Mouse (Mus musculus) embryo, embryonic 10 days (tissue): ENCODE data around the gene Prc1.

Experiments
- DNase-seq: peaks from one replicate; pipeline ENCODE4 v3.0.0-alpha.2; 2015; ENCODE audit warnings: low spot score

Prc1 gene

GRCm38 (mm10) chr7:80336932-80337331 lies 42.7 kb downstream of the Prc1 start:
- DNase-seq: no peak

DNA sequence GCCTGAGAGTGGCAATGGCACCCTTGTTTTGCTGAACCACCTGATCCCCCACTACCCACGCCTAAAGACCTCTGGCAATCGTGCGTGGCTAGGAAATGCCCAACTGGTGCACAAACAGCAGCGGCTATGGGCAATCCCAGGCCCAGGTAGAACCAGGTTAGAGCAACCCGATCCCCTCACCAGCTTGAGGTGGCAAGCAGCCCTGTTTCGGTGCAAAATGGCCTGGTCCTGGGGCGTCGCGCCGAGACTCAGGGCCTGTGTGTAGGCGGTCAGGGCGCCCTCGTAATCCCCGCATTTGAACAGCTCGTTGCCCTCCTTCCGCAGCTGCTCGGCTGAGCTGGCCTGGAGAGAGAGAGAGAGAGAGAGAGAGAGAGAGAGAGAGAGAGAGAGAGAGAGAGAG lies 45.1 kb downstream of the Prc1 start:
- peak; percentile 44 for DNase-seq

DNA sequence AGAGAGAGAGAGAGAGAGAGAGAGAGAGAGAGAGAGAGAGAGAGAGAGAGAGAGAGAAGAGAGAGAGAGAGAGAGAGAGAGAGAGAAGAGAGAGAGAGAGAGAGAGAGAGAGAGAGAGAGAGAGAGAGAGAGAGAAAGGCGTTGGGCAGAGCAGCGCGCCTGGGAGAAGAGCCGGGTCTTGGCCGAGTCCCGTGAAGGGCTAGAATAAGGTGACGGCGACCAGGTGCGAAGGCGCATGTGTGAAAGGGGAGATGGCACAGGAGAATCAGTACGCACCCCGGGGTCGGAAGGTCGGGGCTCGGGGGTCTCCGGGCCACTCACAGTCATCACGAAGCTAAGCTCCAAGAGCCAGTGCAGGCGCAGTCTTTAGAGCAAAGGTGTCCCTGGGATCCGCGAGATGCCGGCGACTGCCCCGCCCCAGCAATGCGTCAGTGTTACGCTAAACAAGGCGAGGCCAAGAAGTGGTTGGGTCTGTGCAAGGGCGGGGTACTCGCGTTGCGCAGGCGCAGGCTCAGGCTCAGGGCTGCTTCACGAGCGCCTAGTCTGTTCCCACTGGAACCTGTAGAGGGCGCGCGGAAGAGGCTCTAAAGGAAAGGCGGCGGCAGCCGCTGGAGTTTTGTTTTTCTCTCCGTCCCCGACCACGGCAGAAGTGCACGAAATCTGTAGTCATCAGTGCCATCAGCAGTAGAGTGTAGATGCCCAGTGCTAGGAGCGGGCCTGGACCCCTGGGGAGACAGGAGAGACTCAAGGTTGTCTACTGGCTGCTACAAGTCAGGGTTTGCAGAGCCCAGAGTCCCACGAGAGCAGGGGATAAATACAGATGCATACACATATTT lies 45.8 kb downstream of the Prc1 start:
- DNase-seq: peak; percentile 98

GRCm38 (mm10) chr7:80340793-80341192 lies 46.5 kb downstream of the Prc1 start, which contains the start of gene Unc45a:
Gene Unc45a (minus strand): TSS chr7:80341005.
- peak; percentile 81 for DNase-seq

DNA sequence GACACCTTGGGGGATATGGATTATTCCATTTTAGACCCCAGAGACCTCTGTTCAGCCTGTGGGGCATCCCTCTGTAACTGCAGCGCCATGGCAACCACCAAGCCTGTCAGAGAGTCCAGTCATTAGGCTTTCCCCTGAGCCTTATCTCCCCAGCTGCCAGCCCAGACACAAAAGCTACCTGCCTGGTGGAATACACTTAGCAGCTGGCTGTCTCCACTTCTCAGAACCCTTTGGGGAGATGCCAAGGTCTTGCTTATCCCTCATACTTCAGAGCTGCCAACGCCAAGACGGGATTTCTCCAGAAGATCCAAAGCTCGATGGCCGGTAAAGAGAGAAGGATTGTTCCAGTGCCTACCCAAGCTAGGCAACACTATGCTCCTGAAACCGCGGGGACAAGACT lies 47.5 kb downstream of the Prc1 start:
- DNase-seq: no peak

- DNase-seq: peak; percentile 91
Observed at GRCm38 (mm10) chr7:80342858-80343257, 48.6 kb downstream of the Prc1 start, which contains the start of gene Hddc3. Gene Hddc3 (plus strand): TSS chr7:80343104.

- DNase-seq: no peak
Observed at GRCm38 (mm10) chr7:80343270-80344018, 49.2 kb downstream of the Prc1 start.

DNA sequence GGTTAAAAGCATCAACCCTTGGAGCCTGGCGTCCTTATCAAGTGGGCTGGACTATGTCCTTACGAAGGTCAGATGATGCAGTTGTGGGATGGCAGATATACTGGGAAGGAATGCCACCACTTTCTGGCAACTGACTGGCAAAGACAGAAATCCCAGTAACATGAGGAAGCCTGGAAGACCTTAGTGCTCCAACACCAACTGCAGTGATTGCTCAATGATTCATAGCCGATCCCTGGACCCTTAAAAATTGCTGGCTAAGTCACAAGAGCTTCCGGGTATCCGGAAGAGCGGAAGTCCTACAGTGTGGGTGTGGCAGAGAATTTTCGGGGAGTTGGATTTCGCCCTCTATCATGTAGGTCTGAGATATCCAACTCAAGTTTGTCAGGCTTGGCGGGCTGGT lies 51.9 kb downstream of the Prc1 start:
- DNase-seq: no peak

DNA sequence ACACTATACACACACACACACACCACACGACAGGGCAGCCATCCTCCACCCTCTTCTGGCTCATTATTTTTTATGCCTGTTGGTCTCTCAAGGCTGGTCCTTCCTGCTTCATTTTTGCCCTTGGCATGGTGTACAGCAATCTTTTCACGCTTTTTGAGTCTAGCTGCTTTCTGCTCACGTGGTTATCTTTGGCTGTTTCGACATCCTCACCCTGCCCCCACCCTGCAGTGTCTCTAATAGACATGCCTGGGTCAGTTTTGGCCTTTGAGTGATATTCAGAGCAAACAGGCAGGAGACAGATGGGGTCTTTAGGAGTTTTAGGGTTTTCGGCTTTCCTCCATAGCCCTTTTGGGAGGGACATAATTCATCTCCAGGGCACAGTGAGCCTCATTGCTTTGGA lies 52.6 kb downstream of the Prc1 start:
- no peak for DNase-seq

- DNase-seq: no peak
Observed at GRCm38 (mm10) chr7:80347670-80348586, 53.7 kb downstream of the Prc1 start.

DNA sequence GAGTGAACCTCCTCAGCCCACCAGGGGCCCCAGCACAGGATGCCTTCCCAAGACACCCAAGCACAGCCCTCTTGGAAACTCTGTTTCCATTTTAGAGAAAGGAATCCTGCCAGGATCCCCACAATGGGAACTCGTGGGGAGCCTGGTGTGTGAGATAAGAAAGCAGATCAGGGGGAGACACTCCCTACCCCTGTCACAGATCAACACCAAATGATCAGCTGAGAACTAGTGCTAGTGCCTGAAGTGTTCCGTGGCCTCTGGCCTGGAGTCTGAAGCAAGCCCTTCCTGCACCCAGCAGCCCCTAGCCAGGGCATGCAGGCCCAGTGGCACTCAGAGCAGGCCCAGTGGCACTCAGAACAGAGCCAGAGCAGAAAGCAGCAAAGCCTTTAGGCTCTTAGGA lies 56.6 kb downstream of the Prc1 start:
- DNase-seq: no peak

DNA sequence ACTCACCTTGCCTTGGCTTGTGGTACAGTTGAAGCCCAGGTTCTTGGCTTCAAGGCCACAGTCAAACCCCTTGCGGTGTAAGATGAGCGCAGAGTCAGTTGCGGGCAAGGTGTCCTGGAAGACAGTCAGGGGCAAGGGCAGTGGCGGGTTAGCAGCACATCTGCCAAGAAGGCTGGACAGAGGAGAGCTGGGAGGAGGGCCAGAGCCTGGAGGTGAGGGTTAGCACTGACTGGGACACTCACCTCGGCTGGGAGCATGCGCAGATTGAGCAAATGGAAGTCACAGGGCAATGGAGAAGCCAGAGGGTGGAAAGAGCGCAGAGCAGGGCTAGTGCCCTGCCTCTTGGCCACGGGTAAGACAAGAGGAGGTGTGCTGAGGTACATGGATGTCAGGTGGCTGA lies 58.7 kb downstream of the Prc1 start:
- DNase-seq: no peak

GRCm38 (mm10) chr7:80356351-80356750 lies 62.1 kb downstream of the Prc1 start:
- DNase-seq: no peak

DNA sequence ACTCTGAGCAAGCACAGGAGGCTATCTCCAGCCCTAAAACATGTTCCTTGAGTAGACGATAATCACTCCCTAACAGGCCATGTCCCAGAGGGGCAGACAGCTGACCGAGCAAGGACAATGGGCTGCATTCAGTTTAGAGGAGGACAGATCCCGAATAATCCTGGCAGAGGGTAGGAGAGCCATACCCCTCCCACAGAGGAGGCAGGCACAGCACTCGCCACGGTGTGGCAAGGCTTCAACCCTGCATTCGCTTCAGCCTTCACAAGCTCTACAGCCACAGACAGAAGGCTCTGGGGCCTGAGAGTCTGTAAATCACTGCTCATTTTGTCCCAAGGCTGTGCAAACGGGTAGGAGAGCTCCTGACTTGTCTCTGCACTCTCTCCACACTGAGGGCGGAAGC lies 62.9 kb downstream of the Prc1 start:
- DNase-seq: peak; percentile 62

DNA sequence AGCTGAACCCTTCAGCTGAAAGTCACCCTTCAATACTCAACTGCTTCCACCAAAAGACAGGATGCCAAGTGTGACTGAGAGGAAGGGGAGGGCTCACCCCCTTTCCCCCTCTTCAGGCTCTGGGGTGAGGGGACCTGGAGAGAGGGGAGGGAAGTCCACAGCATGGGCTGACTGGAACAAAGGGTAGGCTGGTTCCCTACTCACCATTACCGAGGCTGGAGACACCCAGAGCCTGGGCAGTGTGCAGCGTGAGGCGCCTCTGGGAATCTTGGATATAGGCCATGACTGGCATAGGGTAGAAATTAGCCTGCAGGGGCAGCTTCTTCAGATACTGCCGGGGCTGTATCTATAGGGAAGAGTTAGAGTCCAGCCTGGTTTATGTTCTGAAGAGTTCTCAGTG lies 63.8 kb downstream of the Prc1 start:
- no peak for DNase-seq

GRCm38 (mm10) chr7:80360435-80360834 lies 66.2 kb downstream of the Prc1 start:
- no peak for DNase-seq

DNA sequence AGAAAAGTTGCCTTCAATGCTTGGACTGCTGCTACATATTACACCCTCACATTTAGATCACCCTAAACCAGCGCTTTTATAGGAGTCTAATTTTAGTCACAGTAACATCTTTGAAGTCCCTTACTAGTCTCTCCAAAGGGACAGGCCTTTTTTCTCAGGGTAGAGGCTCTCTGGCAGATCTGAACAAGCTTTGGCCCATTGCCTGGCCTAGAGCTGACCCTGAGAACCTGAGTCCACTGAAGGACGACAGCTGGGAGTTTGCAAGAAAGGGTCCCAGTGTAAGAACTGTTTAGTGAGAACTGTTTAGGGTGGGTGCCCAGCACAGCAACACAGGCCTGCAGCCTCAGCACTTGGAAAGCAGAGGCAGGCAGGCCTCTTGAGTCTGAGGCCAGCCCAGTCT lies 71.5 kb downstream of the Prc1 start:
- no peak for DNase-seq
